Mouse (Mus musculus) liver, embryonic 14.5 days (tissue): Measurements from ENCODE around the gene Gm17467. TPM values are rescaled to one million over a fixed set of nuclear protein-coding genes. Genes with fewer than 3 reads are reported as not detected.
"Not testable (repeated sequence)": the region's sequence is repeated elsewhere in the genome, so short reads cannot be mapped to it uniquely, and the experiment has no call there.

Experiments used
- ATAC-seq: fragments of 200-750 bp; cut with Nextera tagmentation; 2 replicates; pipeline ENCODE4 v1.8.0; 2017; ENCODE audit warnings: moderate number of reproducible peaks, mild to moderate bottlenecking, moderate library complexity; ENCODE audit not compliant: insufficient read depth
- DNase-seq, 3 experiments: peaks; one replicate each; pipeline ENCODE4 v3.0.0-alpha.2; 2012 to 2013; ENCODE audit warnings: low read depth in 3 of 3, low spot score in 3 of 3
- H3K27ac ChIP-seq: fragments of 300-500 bp; sonication (generic); 2 replicates; pipeline ENCODE4 v1.5.1; 2014; ENCODE audit warnings: moderate library complexity, mild to moderate bottlenecking, control low read depth, inconsistent platforms
- H3K27me3 ChIP-seq: fragments of 300-500 bp; sonication (generic); 2 replicates; pipeline ENCODE4 v1.6.1; 2014; ENCODE audit warnings: mild to moderate bottlenecking, low read length, moderate library complexity; ENCODE audit not compliant: control insufficient read depth, insufficient read depth
- H3K36me3 ChIP-seq: fragments of 300-500 bp; sonication (generic); replicated peaks from 2 replicates; pipeline ENCODE4 v1.6.1; 2014; ENCODE audit warnings: low read depth; ENCODE audit not compliant: control insufficient read depth, insufficient read depth
- H3K4me1 ChIP-seq, 2 experiments: fragments of 200-500 bp in 1 of 2; fragments of 300-500 bp in 1 of 2; sonication (generic) in 1 of 2; replicated peaks; 2 replicates each; pipeline ENCODE4 v1.6.1; 2012 to 2014; ENCODE audit warnings: antibody characterized with exemption in 1 of 2, inconsistent platforms in 1 of 2, low read length in 1 of 2; ENCODE audit not compliant: control insufficient read depth in 2 of 2, insufficient read depth in 2 of 2
- H3K4me2 ChIP-seq: fragments of 300-500 bp; sonication (generic); 2 replicates; pipeline ENCODE4 v1.6.1; 2014; ENCODE audit warnings: low read depth, mild to moderate bottlenecking, control low read depth, moderate library complexity
- H3K4me3 ChIP-seq, 2 experiments: fragments of 200-500 bp in 1 of 2; fragments of 300-500 bp in 1 of 2; sonication (generic) in 1 of 2; 2 replicates each; pipeline ENCODE4 v1.5.1; 2012 to 2014; ENCODE audit warnings: low read depth in 2 of 2, low read length in 2 of 2, mild to moderate bottlenecking in 2 of 2, control low read depth in 1 of 2, inconsistent platforms in 1 of 2, moderate library complexity in 1 of 2; ENCODE audit not compliant: insufficient read depth in 1 of 2
- H3K9ac ChIP-seq: fragments of 300-500 bp; sonication (generic); replicated peaks from 2 replicates; pipeline ENCODE4 v1.6.1; 2014; ENCODE audit warnings: mild to moderate bottlenecking, control low read depth, moderate library complexity
- H3K9me3 ChIP-seq: fragments of 300-500 bp; sonication (generic); 2 replicates; pipeline ENCODE4 v1.6.1; 2016; ENCODE audit warnings: low read length, mixed read lengths; ENCODE audit not compliant: control insufficient read depth
- WGBS: fragments of 180-500 bp; shearing (Covaris S2); extraction: QIAGEN DNeasy Blood & Tissue Kit; methylation state at CpG from one replicate; pipeline ENCODE4 v1.1.7; 2014; ENCODE audit not compliant: insufficient replicate concordance; 5-methylcytosine and 5-hydroxymethylcytosine counted together
- polyA plus RNA-seq, 2 experiments: library from polyadenylated mRNA; depleted of rRNA in 1 of 2; stranded (reverse) in 1 of 2; unstranded in 1 of 2; fragments of >200 nt; fragmentation: Nextera tagmentation in 1 of 2; extraction: Ambion mirVana in 1 of 2; gene quantifications; 2 replicates each; pipeline versions ENCODE4 v1.2.1 to v1.2.3; 2012 to 2014

Gm17467 gene
- polyA plus RNA-seq (2012; rRNA removed) (not detected in 2 replicates), polyA plus RNA-seq (2014; fragmentation: Nextera tagmentation; extraction: Ambion mirVana) (not detected in 2 replicates)

DNA sequence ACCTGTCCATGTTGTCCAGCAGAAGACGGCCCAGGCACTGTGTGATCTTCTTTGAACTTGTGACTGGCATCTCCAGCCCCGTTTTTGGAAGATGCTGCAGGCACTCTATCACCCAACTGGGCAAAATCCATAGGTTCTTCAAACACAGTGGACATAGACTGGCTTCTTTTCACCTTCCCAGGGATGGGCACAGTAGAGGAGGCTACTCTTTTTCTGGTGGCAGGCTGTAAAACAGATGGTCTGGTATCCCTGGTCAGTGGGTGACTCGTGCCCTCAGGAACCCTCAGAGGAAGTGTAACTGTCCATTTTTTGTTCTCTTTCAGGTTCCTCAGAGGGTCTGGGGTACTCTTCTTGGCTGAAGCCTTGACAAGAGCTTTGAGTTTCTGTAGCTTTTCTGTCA is at the start of gene Gm17467:
Gene Gm17467 (minus strand): TSS at position 101 of the 400 bp plus-strand sequence.
- whole genome bisulfite sequencing: no CpG with 5 or more reads among the region's 3 CpGs
- H3K4me2 ChIP-seq, H3K4me1 ChIP-seq: not testable (repeated sequence)

More for the DNA sequence above, at the start of gene Gm17467:
- not testable (repeated sequence) for DNase-seq, H3K27me3 ChIP-seq, H3K9me3 ChIP-seq, H3K36me3 ChIP-seq, H3K4me3 ChIP-seq, H3K9ac ChIP-seq, H3K27ac ChIP-seq, ATAC-seq

Other genes starting within 250 kb of the Gm17467 start
- not detected in 2 replicates for gene Cldn34c2, start 123.1 kb downstream of the Gm17467 start, polyA plus RNA-seq (2012; rRNA removed)
- gene Cldn34c2, start 123.1 kb downstream of the Gm17467 start, polyA plus RNA-seq (2014; fragmentation: Nextera tagmentation; extraction: Ambion mirVana): not detected in 2 replicates
- not detected in 2 replicates for gene Cldn34c3, start 88.9 kb upstream of the Gm17467 start, polyA plus RNA-seq (2012; rRNA removed)
- gene Cldn34c3, start 88.9 kb upstream of the Gm17467 start, polyA plus RNA-seq (2014; fragmentation: Nextera tagmentation; extraction: Ambion mirVana): not detected in 2 replicates